In the genomic region with DNA sequence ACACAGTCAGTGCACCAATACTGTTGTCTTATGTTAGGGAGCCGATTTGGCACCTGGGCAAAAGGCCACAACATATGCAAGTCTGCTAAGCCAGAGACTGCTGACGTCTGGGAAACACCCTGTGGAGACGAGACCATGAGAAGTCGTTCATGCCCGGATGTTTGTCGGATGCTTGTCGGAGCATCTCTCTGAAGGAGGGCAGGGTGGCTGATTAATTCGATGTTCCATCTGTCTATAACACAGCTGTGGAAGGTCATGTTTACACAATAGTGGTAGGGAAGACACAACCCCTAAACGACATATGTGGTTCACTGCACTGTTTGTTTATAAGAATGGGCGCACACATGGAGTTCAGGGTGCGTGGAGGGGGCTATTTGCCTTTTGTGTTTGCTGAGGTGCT, we compare ENCODE assay signal across 16 mouse cellular contexts. TPM values are rescaled to one million over a fixed set of nuclear protein-coding genes. Genes with fewer than 3 reads are reported as not detected.
DNase-seq lines count a peak whose midpoint lies in the region; ATAC-seq and TF ChIP-seq lines count a peak whose summit lies in the region.
"Had no signal": no experiment of that assay in that cellular context is flagged by ENCODE, and none has a peak within 500 bp of the region (broad histone marks: within the 10 kb centered on the region; RNA-seq: fewer than 3 reads in every experiment).

No protein-coding gene starts in this region.

- peaks cover 25% of the 10 kb centered on the region; the same call in 1 of the 2 replicates for H3K36me3 ChIP-seq in intestine, embryonic 14.5 days (ENCODE audit: control insufficient read depth, insufficient read depth, low read length)
- peaks cover 18% of the 10 kb centered on the region; the same call in 1 of the 2 replicates for H3K36me3 ChIP-seq in intestine, postnatal 0 days (ENCODE audit: control insufficient read depth, insufficient read depth)
- H3K36me3 ChIP-seq in neural tube, embryonic 13.5 days = no peaks in the 10 kb centered on the region
- H3K36me3 ChIP-seq in forebrain, postnatal 0 days (ENCODE audit: insufficient read depth) = no peaks in the 10 kb centered on the region
- H3K36me3 ChIP-seq: hindbrain, embryonic 15.5 days had no signal

- no peak overlapping the region for H3K4me3 ChIP-seq in intestine, embryonic 14.5 days (ENCODE audit: low read depth, low read length)
- no peak overlapping the region for H3K4me3 ChIP-seq in intestine, postnatal 0 days (ENCODE audit: low read depth, low read length)
- no peak overlapping the region for H3K4me3 ChIP-seq in neural tube, embryonic 13.5 days
- H3K4me3 ChIP-seq in forebrain, postnatal 0 days (ENCODE audit: low read depth, low read length) = no peak overlapping the region
- H3K4me3 ChIP-seq: embryonic facial prominence, embryonic 10.5 days; forebrain, embryonic 13.5 days; gastrocnemius, adult 2 months; heart, embryonic 12.5 days; hindbrain, embryonic 15.5 days had no signal

- H3K27me3 ChIP-seq in intestine, embryonic 14.5 days (replicated peaks; ENCODE audit: control insufficient read depth, insufficient read depth, low read length) = no peaks in the 10 kb centered on the region
- H3K27me3 ChIP-seq in intestine, postnatal 0 days (replicated peaks; ENCODE audit: control insufficient read depth, insufficient read depth, low read length) = no peaks in the 10 kb centered on the region
- no peaks in the 10 kb centered on the region for H3K27me3 ChIP-seq in neural tube, embryonic 13.5 days
- H3K27me3 ChIP-seq in forebrain, postnatal 0 days (ENCODE audit: insufficient read depth, low read length) = no peaks in the 10 kb centered on the region
- H3K27me3 ChIP-seq: forebrain, embryonic 13.5 days; heart, embryonic 12.5 days; hindbrain, embryonic 15.5 days had no signal

- H3K9ac ChIP-seq in intestine, embryonic 14.5 days (ENCODE audit: low read length) = no peak overlapping the region
- H3K9ac ChIP-seq in intestine, postnatal 0 days (ENCODE audit: low read depth, low read length) = no peak overlapping the region
- H3K9ac ChIP-seq in neural tube, embryonic 13.5 days = 0 out of 2 replicates have a peak overlapping the region, but pooled peaks have one; percentile 22
- no peak overlapping the region for H3K9ac ChIP-seq in forebrain, postnatal 0 days
- H3K9ac ChIP-seq: forebrain, embryonic 13.5 days; heart, embryonic 12.5 days; hindbrain, embryonic 15.5 days had no signal

- no peak for TF ChIP-seq CTCF in intestine, postnatal 0 days (IDR thresholded peaks at IDR 0.05; ENCODE audit: low read depth)
- TF ChIP-seq CTCF in forebrain, postnatal 0 days (IDR thresholded peaks at IDR 0.05; ENCODE audit: low read depth) = no peak

- 0 out of 2 replicates have a peak, but pooled peaks cover 5% of the 10 kb centered on the region for H3K4me1 ChIP-seq in intestine, embryonic 14.5 days (replicated peaks; ENCODE audit: control insufficient read depth, insufficient read depth, low read length)
- no peaks in the 10 kb centered on the region for H3K4me1 ChIP-seq in intestine, postnatal 0 days (replicated peaks; ENCODE audit: control insufficient read depth, insufficient read depth, low read length)
- peaks cover 59% of the 10 kb centered on the region for H3K4me1 ChIP-seq in neural tube, embryonic 13.5 days (replicated peaks)
- no peaks in the 10 kb centered on the region for H3K4me1 ChIP-seq in forebrain, postnatal 0 days (ENCODE audit: insufficient read depth)

- H3K9me3 ChIP-seq in intestine, embryonic 14.5 days (ENCODE audit: control insufficient read depth, low read length) = no peaks in the 10 kb centered on the region
- no peaks in the 10 kb centered on the region for H3K9me3 ChIP-seq in intestine, postnatal 0 days (ENCODE audit: control insufficient read depth)
- H3K9me3 ChIP-seq in neural tube, embryonic 13.5 days = no peaks in the 10 kb centered on the region
- H3K9me3 ChIP-seq in forebrain, postnatal 0 days (ENCODE audit: low read length) = no peaks in the 10 kb centered on the region
- H3K9me3 ChIP-seq: embryonic facial prominence, embryonic 10.5 days; forebrain, embryonic 13.5 days; heart, embryonic 12.5 days; hindbrain, embryonic 15.5 days had no signal

- H3K4me2 ChIP-seq in intestine, embryonic 14.5 days (ENCODE audit: low read length) = no peak overlapping the region
- H3K4me2 ChIP-seq in intestine, postnatal 0 days (replicated peaks; ENCODE audit: low read depth) = no peak overlapping the region
- H3K4me2 ChIP-seq in neural tube, embryonic 13.5 days = no peak overlapping the region
- no peak overlapping the region for H3K4me2 ChIP-seq in forebrain, postnatal 0 days (ENCODE audit: low read depth)
- H3K4me2 ChIP-seq: forebrain, embryonic 13.5 days; heart, embryonic 12.5 days; hindbrain, embryonic 15.5 days had no signal

- H3K27ac ChIP-seq in intestine, embryonic 14.5 days (ENCODE audit: low read depth) = 0 out of 2 replicates have a peak overlapping the region, but pooled peaks have one; percentile 4
- no peak overlapping the region for H3K27ac ChIP-seq in intestine, postnatal 0 days (ENCODE audit: low read depth, low read length)
- H3K27ac ChIP-seq in neural tube, embryonic 13.5 days (replicated peaks) = no peak overlapping the region
- no peak overlapping the region for H3K27ac ChIP-seq in forebrain, postnatal 0 days (ENCODE audit: low read depth, low read length)
- H3K27ac ChIP-seq: embryonic facial prominence, embryonic 10.5 days; gastrocnemius, adult 2 months; hindbrain, embryonic 15.5 days had no signal

- 53% methylated on average over 11 of the region's 11 CpGs for WGBS in intestine, embryonic 14.5 days
- 54% methylated on average over 11 of the region's 11 CpGs for WGBS in intestine, postnatal 0 days
- 47% methylated on average over 11 of the region's 11 CpGs for WGBS in neural tube, embryonic 13.5 days
- 58% methylated on average over 11 of the region's 11 CpGs for WGBS in forebrain, postnatal 0 days

- no peak for ATAC-seq in intestine, embryonic 14.5 days (replicated peaks; ENCODE audit: low FRiP score, low TSS enrichment, low read depth)
- ATAC-seq in intestine, postnatal 0 days = no peak
- no peak for ATAC-seq in neural tube, embryonic 13.5 days (ENCODE audit: low read depth)
- ATAC-seq in forebrain, postnatal 0 days = no peak
- ATAC-seq: forebrain, embryonic 13.5 days had no signal

- DNase-seq in intestine, embryonic 14.5 days (ENCODE audit: low spot score) = no peak
- peak; percentile 47 for DNase-seq in lung, postnatal 10 days
- DNase-seq in lung, postnatal 25 days (ENCODE audit: low spot score) = no peak
- no peak for DNase-seq in neural tube, embryonic 10.5 days (ENCODE audit: extremely low spot score, low spot score)
- no peak for DNase-seq in forebrain, postnatal 0 days
- DNase-seq: adrenal gland, adult 8-10 months; adrenal gland, postnatal 36 days; cerebellum, adult 2 months; gastrocnemius, adult 2 months; gastrocnemius, postnatal 25 days had no signal

RNA-seq across cellular contexts. Expression of gene Lama5, which starts 25.0 kb away (rescaled TPM):
- polyA plus RNA-seq in intestine, embryonic 14.5 days (2014; fragmentation: Nextera tagmentation; extraction: Ambion mirVana) = 63.7 and 65.1 TPM in 2 replicates
- 19.8 and 23.5 TPM in 2 replicates for polyA plus RNA-seq in intestine, postnatal 0 days (2015; fragmentation: Nextera tagmentation; extraction: Ambion mirVana)
- 2.0 and 2.4 TPM in 2 replicates for polyA plus RNA-seq in neural tube, embryonic 13.5 days (2015; fragmentation: Nextera tagmentation; extraction: Ambion mirVana)
- total RNA-seq in forebrain, postnatal 0 days (2014; rRNA removed) = 3.5 and 8.9 TPM in 2 replicates
- polyA plus RNA-seq in forebrain, postnatal 0 days (2015; fragmentation: Nextera tagmentation; extraction: Ambion mirVana) = 1.4 and 1.7 TPM in 2 replicates

RNA-seq across cellular contexts. Expression of gene Adrm1, which starts 29.4 kb away (rescaled TPM):
- polyA plus RNA-seq in intestine, embryonic 14.5 days (2014; fragmentation: Nextera tagmentation; extraction: Ambion mirVana) = 159 TPM in 2 replicates
- 132 and 142 TPM in 2 replicates for polyA plus RNA-seq in intestine, postnatal 0 days (2015; fragmentation: Nextera tagmentation; extraction: Ambion mirVana)
- polyA plus RNA-seq in neural tube, embryonic 13.5 days (2015; fragmentation: Nextera tagmentation; extraction: Ambion mirVana) = 190 and 208 TPM in 2 replicates
- total RNA-seq in forebrain, postnatal 0 days (2014; rRNA removed) = 133 and 168 TPM in 2 replicates
- polyA plus RNA-seq in forebrain, postnatal 0 days (2015; fragmentation: Nextera tagmentation; extraction: Ambion mirVana) = 219 and 222 TPM in 2 replicates

RNA-seq across cellular contexts. Expression of gene Rps21, which starts 56.5 kb away (rescaled TPM):
- polyA plus RNA-seq in intestine, embryonic 14.5 days (2014; fragmentation: Nextera tagmentation; extraction: Ambion mirVana) = 771 and 871 TPM in 2 replicates
- polyA plus RNA-seq in intestine, postnatal 0 days (2015; fragmentation: Nextera tagmentation; extraction: Ambion mirVana) = 442 and 454 TPM in 2 replicates
- polyA plus RNA-seq in neural tube, embryonic 13.5 days (2015; fragmentation: Nextera tagmentation; extraction: Ambion mirVana) = 362 and 435 TPM in 2 replicates
- 848 and 1,386 TPM in 2 replicates for total RNA-seq in forebrain, postnatal 0 days (2014; rRNA removed)
- 439 and 570 TPM in 2 replicates for polyA plus RNA-seq in forebrain, postnatal 0 days (2015; fragmentation: Nextera tagmentation; extraction: Ambion mirVana)
